ENCODE assay signal across 25 mouse cellular contexts in the genomic region with DNA sequence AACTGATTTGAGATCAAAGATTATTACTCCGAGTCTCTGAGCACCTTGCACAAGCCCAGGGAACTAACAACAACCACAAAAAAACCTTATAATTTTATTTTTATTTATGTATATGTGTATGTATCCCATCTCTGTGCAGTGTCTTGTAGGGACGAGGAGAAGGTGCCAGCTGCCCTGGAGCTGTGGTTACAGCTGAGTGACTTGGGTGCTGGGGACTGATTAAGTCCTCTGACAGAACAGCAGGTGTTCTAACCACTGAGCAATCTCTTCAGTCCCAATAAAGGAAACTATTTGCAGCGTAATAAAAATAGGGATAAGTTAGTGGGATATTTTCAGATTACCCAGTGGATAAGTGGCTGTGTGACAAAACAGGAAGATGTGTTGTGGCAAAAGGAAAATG. TPM values are rescaled to one million over a fixed set of nuclear protein-coding genes. Genes with fewer than 3 reads are reported as not detected.
"Had no signal": no experiment of that assay in that cellular context is flagged by ENCODE, and none has a peak within 500 bp of the region (broad histone marks: within the 10 kb centered on the region; RNA-seq: fewer than 3 reads in every experiment).

No protein-coding gene starts in this region.

- H3K4me2 ChIP-seq: embryonic facial prominence, embryonic 12.5 days; embryonic facial prominence, embryonic 13.5 days; embryonic facial prominence, embryonic 15.5 days; forebrain, embryonic 12.5 days; forebrain, embryonic 13.5 days; forebrain, embryonic 15.5 days had no signal

- H3K27me3 ChIP-seq: embryonic facial prominence, embryonic 12.5 days; embryonic facial prominence, embryonic 13.5 days; embryonic facial prominence, embryonic 15.5 days; forebrain, embryonic 12.5 days; forebrain, embryonic 13.5 days; forebrain, embryonic 15.5 days had no signal

- H3K4me3 ChIP-seq: embryonic facial prominence, embryonic 10.5 days; embryonic facial prominence, embryonic 12.5 days; embryonic facial prominence, embryonic 13.5 days; embryonic facial prominence, embryonic 15.5 days; erythroblast, embryonic 14.5 days; forebrain, embryonic 10.5 days; forebrain, embryonic 12.5 days; forebrain, embryonic 13.5 days; forebrain, embryonic 15.5 days; heart, adult 2 months had no signal

- DNase-seq: cerebellum, adult 2 months; cerebellum, adult 8-10 months; cerebellum, adult 9-10 months; cerebellum, adult 9-11 months; cerebellum, postnatal 10 days; cerebellum, postnatal 14 days; cerebellum, postnatal 25 days; cerebellum, postnatal 36 days; embryo, embryonic 11 days; forebrain, postnatal 0 days; gastrocnemius, postnatal 14 days; gastrocnemius, postnatal 25 days; gastrocnemius, postnatal 36 days; heart, adult 11 months; heart, adult 18-20 months; heart, adult 2 months had no signal

- H3K27ac ChIP-seq: embryonic facial prominence, embryonic 10.5 days; embryonic facial prominence, embryonic 12.5 days; embryonic facial prominence, embryonic 13.5 days; embryonic facial prominence, embryonic 15.5 days; forebrain, embryonic 10.5 days; forebrain, embryonic 12.5 days; forebrain, embryonic 13.5 days; forebrain, embryonic 15.5 days; heart, adult 2 months had no signal

RNA-seq across cellular contexts. Expression of a gene that starts 6.3 kb away (rescaled TPM):
- polyA plus RNA-seq: erythroblast, embryonic 14.5 days had no signal
